Mouse (Mus musculus) lung, adult 2 months (tissue): ENCODE results near the gene 1700088E04Rik.

Source experiments
- CTCF ChIP-seq: fragments of 200-500 bp; IDR thresholded peaks from 2 replicates; pipeline ENCODE4 v1.5.1; 2011; ENCODE audit warnings: mild to moderate bottlenecking, low read length, control low read depth; ENCODE audit not compliant: insufficient read depth
- POLR2A ChIP-seq: fragments of 200-500 bp; IDR thresholded peaks from 2 replicates; pipeline ENCODE4 v1.6.1; 2011; ENCODE audit warnings: low read depth, mild to moderate bottlenecking, control low read depth, low read length, borderline replicate concordance; ENCODE audit errors: extremely low read depth

DNA sequence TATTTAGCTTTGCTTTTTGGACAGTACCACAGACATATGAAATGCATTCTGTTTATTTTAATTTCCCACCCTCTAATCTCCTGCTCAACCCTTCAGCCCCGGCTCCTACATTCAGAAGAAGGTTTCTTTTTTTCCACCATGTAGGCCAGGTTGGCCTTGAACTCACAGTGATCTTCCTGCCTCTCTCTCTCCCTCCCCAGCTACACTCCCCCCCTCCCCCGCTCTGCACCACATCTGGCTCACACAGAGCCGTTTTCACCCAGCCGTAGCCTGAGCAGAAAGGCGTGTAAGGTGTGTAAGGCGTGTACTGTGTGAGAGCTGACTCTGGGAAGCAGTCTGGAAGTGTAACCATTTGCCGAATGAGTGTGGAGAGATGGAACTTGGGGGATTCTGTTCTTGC, 11.7 kb downstream of the 1700088E04Rik start:
- TF ChIP-seq POLR2A (no peak), CTCF (no peak)
